Mouse (Mus musculus) spleen, postnatal 10 days (tissue): ENCODE data around the gene Hist1h1d.

Experiments used
- DNase-seq, 2 experiments: peaks; one replicate each; pipeline ENCODE4 v3.0.0; 2021 to 2022; ENCODE audit warnings: low spot score in 2 of 2

The Hist1h1d gene

DNA sequence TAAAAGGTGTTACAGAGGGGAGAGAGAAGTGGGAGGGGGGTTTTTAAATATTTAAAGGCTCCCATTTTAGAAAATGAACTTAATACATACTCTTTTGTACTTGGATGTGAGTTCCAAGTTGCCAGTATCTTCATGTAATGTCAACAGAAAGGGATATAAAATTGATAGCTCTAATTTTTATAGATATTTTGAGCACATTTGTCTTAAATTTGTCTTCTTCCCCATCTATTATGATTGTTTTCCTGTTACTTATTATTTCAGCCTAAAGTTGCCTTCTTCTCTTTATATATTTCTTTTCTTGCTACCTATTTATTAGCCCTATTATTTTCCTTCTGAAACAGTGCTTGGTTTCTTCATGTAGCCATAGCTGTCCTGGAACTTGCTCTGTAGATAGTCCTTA, at the start of gene Hist1h1d:
Gene Hist1h1d, plus strand, starts transcription at position 301 of the 400 bp plus-strand sequence.
- DNase-seq = no peak

DNA sequence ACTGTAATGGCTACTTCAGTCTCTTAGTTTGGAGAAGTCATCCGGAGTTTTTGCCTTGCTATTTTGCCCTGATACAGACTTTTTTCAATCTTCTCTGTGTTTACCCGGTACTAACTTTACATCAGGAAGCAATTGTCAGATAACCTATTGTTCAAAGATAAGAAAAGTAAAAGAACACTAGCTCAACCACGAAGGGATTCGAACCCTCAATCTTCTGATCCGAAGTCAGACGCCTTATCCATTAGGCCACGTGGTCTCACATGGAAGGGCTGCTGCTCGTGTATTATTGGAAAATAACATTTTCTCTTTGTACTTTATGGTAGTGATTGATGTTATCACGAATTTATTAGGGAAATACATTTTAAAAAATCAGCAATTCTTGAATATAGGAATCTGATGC, 49.3 kb upstream of the Hist1h1d start:
- DNase-seq = peak; percentile 46 to 65

DNA sequence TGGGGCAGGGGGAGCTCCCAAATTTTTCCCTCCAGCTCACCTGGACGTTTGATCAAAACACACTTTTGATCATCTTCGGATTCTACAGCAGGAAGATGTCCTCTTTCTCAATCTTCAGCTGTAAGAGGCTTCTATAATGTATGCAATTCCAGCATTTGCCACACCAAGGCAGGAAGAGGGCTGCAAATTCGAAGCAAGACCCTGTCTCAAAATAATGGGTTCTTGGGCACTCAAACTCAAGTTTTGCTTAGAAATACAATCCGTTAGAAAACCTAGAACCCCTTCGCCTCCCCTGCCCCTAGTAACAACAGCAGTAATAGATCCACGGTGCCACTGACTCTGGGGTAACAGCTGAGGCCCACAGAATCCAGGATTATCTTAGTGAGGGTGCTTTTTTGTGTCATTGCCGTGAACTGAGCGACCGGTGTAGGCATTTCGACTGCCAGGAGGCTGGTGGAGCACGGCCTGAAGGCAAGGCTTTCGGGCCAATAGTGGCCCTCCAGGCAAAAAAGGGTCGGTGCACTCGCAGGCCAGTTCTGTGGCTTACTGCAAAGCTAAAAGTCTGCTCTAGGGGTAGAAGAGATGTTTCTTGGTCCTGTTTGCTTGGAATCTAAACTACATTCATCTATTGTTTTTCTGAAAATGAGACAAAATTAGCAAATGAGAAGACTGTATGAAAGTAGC, 47.3 kb upstream of the Hist1h1d start:
- peak in 1 of 2 experiments; percentile 33 for DNase-seq

DNA sequence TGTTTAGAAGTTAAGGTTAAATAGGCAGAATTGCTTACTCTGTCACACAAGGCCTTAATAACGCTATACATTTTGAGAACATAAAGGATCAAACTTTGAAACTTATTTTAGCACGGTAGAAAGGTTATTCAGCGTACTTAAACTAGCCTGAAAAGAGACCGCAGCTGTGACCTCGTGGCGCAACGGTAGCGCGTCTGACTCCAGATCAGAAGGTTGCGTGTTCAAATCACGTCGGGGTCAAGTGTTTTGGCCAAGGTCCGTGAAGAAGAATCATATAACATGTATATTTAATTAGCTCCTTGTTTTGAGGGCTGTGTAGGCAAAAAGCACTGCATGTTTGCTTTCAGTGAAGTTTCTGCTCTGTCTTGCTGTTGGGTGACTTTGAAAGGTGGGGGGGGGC, 46.7 kb upstream of the Hist1h1d start:
- peak; percentile 76 to 77 for DNase-seq

DNA sequence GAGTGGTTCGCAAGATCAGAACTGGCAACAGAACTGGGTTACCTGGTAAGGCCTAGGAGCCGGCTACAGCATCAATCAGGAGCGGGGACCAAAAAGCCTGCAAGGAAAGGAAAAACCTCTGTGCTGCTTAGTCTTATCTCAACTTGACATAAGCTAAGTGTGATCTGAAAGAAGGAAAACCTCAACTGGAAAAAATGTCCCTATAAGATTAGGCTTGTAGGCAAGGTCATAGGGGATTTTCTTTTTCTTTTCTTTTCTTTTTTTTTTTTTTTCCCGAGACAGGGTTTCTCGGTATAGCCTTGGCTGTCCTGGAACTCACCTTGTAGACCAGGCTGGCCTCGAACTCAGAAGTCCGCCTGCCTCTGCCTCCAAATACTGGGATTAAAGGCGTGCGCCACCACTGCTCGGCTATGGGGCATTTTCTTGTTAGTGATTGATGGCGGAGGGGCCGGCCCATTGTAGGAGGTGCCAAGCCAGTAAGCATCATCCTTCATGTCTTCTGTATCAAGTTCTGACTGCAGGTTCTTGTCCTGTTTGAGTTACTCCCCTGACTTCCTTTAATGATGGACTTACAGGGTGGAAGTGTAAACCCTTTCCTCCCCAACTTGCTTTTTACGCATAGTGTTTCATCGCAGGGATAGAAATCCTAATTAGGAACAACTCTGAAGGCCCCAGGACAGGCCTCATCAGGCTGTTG, 46.1 kb upstream of the Hist1h1d start:
- DNase-seq = no peak

DNA sequence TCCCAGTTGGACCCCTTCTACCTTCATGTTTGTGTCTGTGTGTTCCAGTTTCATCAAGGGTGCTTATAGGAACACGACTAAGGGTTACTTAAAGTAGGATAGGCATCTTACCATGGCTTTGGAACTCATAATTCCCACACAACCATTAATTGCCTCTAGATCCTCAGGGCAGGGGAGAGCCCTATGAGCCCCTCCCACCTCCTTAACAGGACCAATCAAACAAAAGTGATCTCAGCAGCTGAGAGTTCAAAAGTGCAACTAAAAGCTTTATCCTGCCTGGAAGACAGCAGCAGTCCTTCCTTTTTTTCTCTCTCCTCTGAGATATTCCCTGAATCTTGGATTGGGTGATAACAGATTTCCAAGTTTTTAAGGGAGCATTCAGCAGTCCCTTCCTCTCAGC, 42.9 kb upstream of the Hist1h1d start:
- DNase-seq = no peak

DNA sequence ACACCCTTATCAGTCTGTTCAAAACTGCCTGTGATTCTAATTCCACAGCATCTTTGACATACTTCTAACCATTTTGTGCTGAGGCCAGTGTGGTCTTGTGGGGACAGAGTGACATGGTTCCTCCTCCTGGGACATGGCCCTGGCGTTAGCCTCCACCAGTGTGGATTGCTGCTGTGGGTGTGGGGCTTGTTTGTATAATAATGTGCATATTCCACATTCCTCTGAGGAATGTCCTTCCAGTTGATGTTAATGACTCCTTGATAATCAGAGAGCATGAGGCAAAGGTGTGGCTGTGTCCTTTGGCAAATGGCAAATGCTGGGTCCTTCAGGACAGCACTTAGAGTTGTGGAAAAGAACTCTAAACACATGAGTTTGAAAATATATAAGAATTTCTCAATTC, 39.5 kb upstream of the Hist1h1d start:
- DNase-seq = no peak

DNA sequence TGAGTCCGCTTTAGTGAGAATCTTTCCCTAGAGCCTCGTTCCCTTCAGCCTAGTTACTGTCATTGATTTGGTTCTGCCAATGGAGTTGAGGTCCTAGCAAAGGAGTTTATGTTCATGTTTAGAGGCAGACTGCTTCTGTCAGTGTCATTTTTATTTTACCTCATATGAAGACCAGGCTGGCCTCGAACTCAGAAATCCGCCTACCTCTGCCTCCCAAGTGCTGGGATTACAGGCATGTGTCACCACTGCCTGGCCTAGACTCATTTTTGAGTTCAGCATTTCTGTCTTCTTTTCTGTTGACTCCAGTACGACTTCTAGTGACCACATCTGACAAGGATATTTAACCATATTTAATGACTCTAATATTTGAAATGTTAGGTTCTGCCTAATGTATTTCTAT, 37.8 kb upstream of the Hist1h1d start:
- no peak for DNase-seq

DNA sequence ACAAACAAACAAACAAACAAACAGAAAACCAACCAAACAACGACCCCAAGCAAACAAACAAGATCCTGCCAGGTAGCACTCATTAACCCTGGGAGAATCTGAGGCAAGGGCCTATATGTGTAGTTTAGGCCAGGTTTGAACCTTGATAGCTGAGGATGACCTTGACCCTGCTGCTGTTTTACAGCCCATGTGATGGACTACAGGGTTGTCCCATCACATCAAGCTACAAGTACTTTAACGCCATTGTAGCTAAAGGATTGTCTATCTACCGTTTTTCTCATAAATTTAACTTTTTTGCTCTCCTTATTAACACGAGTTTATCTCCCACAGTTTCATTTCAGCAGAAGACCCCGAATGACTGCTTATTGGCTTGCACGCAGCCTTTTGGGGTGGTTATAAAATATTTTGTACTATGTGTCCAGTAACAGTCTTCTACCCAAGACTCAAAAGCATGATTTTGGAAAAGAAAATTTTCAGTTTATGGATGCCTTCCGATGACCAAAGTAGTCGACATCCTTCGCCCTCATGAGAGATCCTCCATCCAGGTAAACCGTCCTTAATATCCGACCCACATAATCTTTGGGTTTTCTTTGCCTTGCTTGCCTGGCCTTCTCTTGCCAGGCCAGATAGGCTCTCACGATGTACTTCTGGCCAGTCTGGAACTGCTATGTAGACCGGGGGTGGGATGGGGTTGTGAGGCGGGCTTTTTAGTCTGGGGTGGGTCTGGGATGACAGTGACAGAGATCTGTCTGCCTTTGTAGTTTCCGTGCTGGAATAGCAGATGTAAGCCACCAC, 37.0 kb upstream of the Hist1h1d start:
- DNase-seq = no peak

DNA sequence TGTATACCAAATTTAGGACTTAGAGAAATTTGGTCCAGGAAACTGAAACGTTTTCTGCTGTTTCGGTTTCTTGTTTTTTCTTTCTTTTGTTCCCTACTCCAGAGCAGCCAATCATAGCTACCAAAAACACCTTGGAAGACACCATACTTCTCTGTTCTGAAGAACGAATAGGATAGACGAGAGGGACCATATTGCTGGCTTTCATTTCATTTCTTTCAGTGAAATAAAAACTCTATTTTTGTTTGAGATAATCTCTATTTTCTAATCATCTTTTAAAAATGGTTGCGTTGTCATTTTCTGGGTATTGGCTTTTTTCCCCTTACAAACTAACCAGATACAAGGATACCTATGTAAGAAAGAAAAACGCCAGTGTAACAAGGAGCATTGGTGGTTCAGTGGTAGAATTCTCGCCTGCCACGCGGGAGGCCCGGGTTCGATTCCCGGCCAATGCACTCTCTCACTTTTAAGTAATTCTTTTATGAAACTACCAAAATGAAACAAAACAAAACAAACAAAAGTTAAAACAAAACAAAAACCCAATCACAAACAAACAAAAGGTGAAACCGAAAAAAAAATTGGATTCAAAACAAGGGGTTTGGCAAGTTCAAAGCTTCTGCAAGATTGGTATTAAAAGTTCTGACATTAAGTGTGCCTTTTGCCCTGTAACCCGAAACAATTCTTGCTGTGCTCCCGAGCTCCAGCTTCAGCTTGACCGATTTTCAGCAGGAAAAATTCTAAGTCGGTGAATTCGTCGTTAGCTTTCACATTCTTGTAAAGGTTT, 36.0 kb upstream of the Hist1h1d start:
- peak; percentile 79 to 82 for DNase-seq

DNA sequence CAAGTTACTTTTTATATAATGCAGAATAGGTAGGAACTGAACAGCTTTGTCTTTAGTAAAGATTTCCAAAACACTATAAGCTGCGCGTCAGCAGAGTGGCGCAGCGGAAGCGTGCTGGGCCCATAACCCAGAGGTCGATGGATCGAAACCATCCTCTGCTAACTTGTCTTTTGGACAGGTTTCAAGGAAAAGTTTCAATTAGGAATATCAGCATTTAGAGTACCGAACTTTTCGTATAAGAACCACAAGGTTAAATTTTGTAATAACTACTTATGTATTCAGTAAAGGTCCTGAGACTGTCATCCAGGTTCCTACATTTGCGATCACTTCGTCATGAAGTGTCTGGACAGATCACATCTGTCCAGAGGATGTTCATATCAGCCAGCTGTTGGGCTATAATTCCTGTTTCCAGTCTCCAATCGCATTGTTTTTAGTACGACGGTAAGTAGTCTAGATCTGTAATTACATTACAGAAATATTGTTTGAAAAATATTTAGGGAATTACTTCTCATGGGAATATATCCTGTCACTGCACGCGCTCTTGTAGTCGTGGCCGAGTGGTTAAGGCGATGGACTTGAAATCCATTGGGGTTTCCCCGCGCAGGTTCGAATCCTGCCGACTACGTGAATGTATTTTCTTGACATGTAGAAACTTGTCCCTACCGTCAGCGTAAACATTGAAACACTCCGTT, 35.3 kb upstream of the Hist1h1d start:
- DNase-seq = peak; percentile 93 to 95

DNA sequence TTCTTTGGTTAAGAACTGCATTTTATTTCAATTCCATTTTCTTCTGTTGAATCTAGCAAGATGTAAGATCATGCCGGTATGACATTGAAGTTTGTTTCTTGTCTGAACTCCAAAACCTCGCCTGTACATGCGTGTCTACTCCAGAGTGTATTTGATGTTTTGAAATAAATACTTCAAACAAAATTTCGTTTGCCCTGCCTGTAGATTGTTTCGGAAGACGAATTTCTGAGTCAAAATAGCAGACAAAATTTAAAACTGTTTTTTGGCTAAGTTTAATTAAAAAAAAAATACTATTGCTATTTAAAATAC, 34.8 kb upstream of the Hist1h1d start:
- no peak for DNase-seq

DNA sequence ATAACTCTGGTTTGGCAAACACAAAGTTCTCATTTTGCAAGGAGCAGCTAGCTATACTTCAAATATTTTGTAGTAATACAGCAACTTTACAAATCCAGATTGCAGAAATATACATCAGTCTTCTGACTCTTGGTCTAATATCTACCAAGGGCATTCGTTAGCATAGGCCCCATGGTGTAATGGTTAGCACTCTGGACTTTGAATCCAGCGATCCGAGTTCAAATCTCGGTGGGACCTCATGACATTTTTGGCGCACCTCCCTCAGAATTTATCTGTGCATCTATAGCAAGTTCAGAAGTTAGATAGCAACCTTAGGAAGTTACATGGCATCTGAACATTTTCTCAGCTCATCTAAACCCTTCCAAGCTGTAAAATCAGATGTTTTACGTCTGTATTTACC, 34.2 kb upstream of the Hist1h1d start:
- peak; percentile 86 to 91 for DNase-seq

DNA sequence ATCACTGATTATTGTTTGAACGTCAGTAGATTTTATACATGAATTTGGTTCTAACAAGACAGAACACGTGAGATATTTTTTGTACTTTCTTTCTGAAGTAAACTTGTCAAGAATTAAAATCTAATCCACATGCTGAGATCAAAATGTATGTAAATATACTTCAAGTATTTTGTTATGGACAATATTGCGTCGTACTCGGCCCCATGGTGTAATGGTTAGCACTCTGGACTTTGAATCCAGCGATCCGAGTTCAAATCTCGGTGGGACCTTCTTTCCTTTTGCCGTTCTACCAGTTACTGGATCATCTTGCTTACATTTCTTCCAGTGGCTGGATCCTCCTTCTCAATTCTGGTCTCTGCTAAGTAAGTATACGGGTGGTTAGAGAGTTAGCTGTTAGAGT, 33.6 kb upstream of the Hist1h1d start:
- DNase-seq = peak; percentile 79 to 82

DNA sequence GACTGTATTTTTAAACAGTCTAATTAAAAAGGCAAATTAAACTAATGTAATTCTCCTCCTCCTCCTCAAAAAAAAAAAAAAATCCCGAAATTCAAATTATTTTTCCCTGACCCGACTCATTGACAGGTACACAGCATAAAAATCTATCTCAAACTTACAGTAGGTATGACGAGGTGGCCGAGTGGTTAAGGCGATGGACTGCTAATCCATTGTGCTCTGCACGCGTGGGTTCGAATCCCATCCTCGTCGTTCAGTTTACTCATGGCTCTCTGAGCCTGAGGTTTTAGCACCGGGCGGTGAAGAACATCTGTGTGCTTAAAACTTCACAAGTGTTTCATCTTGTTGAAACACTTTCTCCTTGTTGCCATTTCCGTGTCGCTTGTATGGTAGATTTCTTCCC, 31.4 kb upstream of the Hist1h1d start:
- peak; percentile 76 to 88 for DNase-seq

DNA sequence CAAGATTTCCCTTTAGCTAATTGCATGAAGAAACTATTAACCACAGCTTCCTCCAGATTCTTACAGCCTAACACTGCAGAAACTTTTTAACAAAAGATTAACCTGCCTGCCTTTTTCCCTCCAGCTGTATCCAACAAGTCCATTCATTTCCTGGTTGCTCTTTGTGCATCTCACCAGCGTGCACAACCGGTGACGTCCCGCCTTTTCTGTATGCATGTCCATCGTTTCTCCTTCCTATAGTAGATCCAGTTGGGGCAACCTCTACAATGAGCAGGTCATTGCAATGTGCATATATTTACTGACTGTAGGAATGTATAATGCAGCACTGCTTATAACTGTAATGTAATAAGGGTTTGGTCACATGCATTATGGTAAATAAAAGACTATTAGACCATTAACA, 29.1 kb upstream of the Hist1h1d start:
- DNase-seq = no peak

DNA sequence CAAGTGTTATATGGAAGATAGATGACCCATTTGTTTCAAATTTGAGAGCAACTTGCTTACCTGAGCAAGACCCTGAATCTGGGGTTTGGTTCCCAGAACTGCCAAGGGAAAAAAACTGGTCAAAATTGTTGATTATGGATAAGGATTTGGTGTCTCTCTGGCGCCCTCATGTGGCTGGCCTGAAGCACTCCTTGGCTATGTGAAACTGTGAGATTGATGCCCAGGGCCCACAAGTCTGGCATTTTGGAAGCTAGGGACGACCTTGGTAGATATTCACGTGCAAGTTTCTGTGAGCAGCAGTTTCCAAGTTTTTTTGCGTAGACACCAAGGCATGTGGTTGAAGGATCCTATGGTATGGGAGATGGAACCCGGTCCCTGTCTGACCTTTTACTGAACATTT, 28.4 kb upstream of the Hist1h1d start:
- peak; percentile 77 to 87 for DNase-seq

DNA sequence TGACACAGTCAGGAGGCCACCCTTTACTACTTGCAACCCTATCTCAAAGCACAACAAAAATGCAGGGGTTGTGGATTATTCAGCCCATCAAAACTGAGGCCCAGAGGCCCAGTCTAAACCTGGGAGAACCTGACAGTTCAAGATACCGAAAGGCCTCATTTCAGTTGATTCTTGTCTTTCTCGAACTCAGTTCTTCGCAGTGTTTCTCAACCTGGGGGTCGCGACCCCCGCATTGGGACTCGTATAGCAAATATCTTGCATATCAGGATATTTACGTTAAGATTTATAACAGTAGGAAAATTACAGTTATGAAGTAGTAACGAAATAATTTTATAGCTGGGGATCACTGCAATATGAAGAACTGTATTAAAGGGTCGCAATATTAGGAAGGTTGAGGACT, 27.2 kb upstream of the Hist1h1d start:
- DNase-seq = no peak

DNA sequence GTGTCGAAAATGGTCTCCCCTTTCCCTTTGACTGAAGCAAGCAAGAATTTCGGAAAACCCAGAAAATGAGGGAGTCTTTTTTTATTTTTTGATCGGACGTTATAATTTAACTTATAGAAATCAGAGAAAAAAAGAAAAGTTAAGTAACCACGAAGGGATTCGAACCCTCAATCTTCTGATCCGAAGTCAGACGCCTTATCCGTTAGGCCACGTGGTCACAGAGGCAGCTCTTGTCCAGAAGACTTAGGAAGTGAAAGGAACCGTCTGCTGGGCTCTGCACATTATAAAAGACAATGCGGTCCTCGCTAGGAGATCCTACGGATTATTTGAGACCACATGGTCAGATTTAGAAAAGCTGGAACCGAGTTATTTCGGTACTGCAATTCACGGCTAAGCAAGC, 26.8 kb upstream of the Hist1h1d start:
- DNase-seq = peak; percentile 90 to 93

DNA sequence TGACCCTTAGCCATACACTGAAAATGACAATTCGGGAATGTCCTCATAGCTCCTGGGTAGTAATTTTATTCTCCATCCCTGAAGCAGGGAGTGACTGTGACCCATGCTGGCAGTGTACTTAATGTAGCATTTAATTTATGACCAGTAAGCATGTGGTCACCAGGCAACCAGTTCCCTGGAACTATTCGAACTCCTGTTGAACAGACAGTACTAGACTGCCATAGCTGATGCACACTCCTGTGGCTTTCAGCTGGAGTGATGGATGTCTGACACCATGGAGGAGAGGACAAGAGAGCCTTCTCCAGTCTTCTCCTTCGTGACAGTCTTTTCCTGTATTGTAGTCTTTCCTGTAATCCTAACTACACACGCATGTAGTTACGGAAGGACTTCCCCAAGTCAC, 24.1 kb upstream of the Hist1h1d start:
- no peak for DNase-seq

DNA sequence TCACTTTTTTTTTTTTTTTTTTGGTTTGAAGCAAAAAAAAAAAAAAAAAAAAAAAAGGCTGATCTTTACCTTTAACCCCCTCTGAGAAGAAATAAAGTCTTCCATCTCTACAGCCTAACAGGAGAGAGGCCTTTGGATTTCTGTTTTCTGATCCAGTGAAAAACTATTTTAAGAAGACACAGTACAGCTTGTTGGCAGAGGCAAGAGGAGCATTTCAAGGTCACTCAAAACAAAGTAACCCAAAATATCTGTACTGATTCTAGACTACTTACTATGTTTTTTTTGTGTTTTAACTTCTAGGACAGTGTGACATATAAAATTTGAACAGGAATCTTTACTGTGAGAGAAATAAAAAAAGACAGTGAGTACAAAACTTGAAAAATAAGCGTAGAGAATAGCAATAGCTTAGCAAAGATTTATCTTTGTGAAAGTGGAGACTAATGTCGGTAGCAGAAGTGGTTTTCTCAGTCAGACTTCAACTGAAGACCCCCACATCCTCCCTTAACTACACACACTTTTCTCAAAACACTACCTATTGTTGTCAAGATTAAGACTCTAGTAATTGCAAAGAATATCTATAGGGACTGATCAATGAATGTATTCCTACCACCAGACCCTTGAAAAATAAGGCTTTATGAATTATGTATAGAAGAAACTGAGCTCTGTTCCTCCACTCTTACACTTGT, 23.4 kb upstream of the Hist1h1d start:
- no peak for DNase-seq
